Mouse (Mus musculus) myocyte (in vitro differentiated cells): ENCODE measurements around the gene Cactin.

Experiments
- CEBPB ChIP-seq: IDR thresholded peaks from 2 replicates; pipeline ENCODE4 v1.6.1; 2011; ENCODE audit warnings: mild to moderate bottlenecking, moderate library complexity; ENCODE audit not compliant: poor library complexity, insufficient read depth, severe bottlenecking
- E2F4 ChIP-seq: IDR thresholded peaks from one replicate; pipeline ENCODE4 v1.6.1; 2011; ENCODE audit warnings: mild to moderate bottlenecking, control low read depth, moderate library complexity; ENCODE audit not compliant: insufficient read depth
- MAX ChIP-seq: IDR thresholded peaks from one replicate; pipeline ENCODE4 v1.6.1; 2011; ENCODE audit warnings: low read depth, mild to moderate bottlenecking, control low read depth
- MYOD1 ChIP-seq, 3 experiments: IDR thresholded peaks; one replicate each; pipeline ENCODE4 v1.6.1; 2011; ENCODE audit warnings: control low read depth in 2 of 3, low read depth in 2 of 3, mild to moderate bottlenecking in 2 of 3, moderate library complexity in 1 of 3; ENCODE audit not compliant: insufficient read length in 2 of 3, control insufficient read depth in 1 of 3
- MYOG ChIP-seq, 3 experiments: IDR thresholded peaks; one replicate each; pipeline ENCODE4 v1.6.1; 2011; ENCODE audit warnings: control low read depth in 2 of 3, low read depth in 2 of 3, mild to moderate bottlenecking in 2 of 3; ENCODE audit not compliant: insufficient read length in 2 of 3, control insufficient read depth in 1 of 3, insufficient read depth in 1 of 3
- POLR2A ChIP-seq: IDR thresholded peaks from one replicate; pipeline ENCODE4 v1.6.1; 2011; ENCODE audit warnings: low read depth, mild to moderate bottlenecking, control low read depth, moderate library complexity; ENCODE audit not compliant: insufficient read length
- POLR2AphosphoS2 ChIP-seq: IDR thresholded peaks from one replicate; pipeline ENCODE4 v1.6.1; 2011; ENCODE audit warnings: low read depth, control low read depth; ENCODE audit not compliant: insufficient read length
- REST ChIP-seq: IDR thresholded peaks from one replicate; pipeline ENCODE4 v1.6.1; 2011; ENCODE audit warnings: mild to moderate bottlenecking, control low read depth, moderate library complexity; ENCODE audit not compliant: insufficient read depth, insufficient read length
- SRF ChIP-seq: IDR thresholded peaks from one replicate; pipeline ENCODE4 v1.6.1; 2011; ENCODE audit warnings: low read depth; ENCODE audit not compliant: control insufficient read depth, insufficient read length
- TCF12 ChIP-seq: IDR thresholded peaks from one replicate; pipeline ENCODE4 v1.6.1; 2011; ENCODE audit warnings: mild to moderate bottlenecking, control low read depth; ENCODE audit not compliant: poor library complexity, insufficient read depth, severe bottlenecking
- TCF3 ChIP-seq: IDR thresholded peaks from one replicate; pipeline ENCODE4 v1.6.1; 2011; ENCODE audit warnings: low read depth, control low read depth; ENCODE audit not compliant: insufficient read length
- USF1 ChIP-seq: IDR thresholded peaks from one replicate; pipeline ENCODE4 v1.6.1; 2011; ENCODE audit warnings: low read depth, mild to moderate bottlenecking, control low read depth, moderate library complexity

DNA sequence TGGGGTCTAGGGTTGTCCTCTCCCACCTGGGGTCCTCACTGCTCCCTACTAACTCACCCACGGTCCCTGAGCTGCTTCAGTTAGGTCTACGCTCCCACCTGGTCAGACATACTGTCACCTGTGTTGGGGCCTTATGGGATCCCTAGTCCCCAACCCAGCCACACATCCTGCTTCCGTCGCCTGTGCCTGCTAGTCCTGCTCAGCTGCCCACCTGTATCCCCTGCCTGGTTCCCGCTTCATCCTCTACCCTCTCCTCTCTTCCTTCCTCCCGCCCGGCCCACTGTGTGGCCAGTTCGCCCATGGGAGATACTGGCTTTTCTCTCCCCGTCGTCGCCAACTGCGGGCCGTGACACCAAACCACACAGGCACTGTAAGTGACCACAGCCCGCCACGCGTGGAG is 5.3 kb upstream of the Cactin start:
- TF ChIP-seq POLR2A (no peak), TCF3 (no peak), E2F4 (no peak), USF1 (no peak), CEBPB (no peak), MAX (no peak), REST (no peak), TCF12 (no peak), POLR2AphosphoS2 (no peak), SRF (no peak), MYOD1 (IDR thresholded peaks at IDR 0.05; ENCODE audit: control insufficient read depth in 1 of 3, insufficient read length in 2 of 3, low read depth in 2 of 3) (no peak), MYOG (IDR thresholded peaks at IDR 0.05; ENCODE audit: control insufficient read depth in 1 of 3, insufficient read depth in 1 of 3, insufficient read length in 2 of 3, low read depth in 2 of 3) (no peak)
